Mouse (Mus musculus) activated CD4-positive, CD25-positive, alpha-beta regulatory T cell, adult 4 months (primary cell): ENCODE measurements around the gene Coasy. TPM values are rescaled to one million over a fixed set of nuclear protein-coding genes. Genes with fewer than 3 reads are reported as not detected.
"Not testable (repeated sequence)": the region's sequence is repeated elsewhere in the genome, so short reads cannot be mapped to it uniquely, and the experiment has no call there.

ENCODE experiments used
- ATAC-seq: one replicate; pipeline ENCODE4 v1.8.0; 2017
- polyA plus RNA-seq, 2 experiments: library from polyadenylated mRNA; unstranded; fragments of 100-300 nt; shearing (Covaris generic); gene quantifications; one replicate each; pipeline ENCODE4 v1.2.1; 2017

Gene Coasy
- polyA plus RNA-seq, 2 experiments from 2014 or later, result 17.9 to 22.1 TPM

DNA sequence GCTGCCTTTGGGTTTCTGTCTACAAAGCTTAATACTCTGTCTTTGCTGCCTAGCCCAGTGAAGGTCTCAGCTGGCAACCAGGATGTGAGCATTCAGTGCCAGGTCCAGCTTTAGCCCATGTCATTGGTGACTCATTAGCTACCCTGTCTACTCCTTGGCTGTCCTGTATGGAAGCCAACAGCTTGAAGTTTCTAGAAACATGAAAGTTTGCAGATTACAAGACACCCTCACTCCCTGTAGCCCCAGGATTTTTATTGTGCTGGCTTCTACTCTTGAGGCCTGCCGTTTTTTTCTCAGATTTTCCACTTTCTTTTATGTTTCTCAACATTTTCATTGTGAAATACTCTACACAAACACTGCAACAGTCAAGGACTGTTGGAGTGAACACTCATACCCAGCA lies 7.6 kb downstream of the Coasy start:
- ATAC-seq, result no peak

- no peak for ATAC-seq
Measured at GRCm38 (mm10) chr11:101094930-101095313, 12.6 kb downstream of the Coasy start.

- peak; percentile 86 for ATAC-seq
Measured at GRCm38 (mm10) chr11:101095314-101096024, 13.1 kb downstream of the Coasy start, which contains the start of gene Psmc3ip. Gene Psmc3ip (minus strand): TSS chr11:101095436.

GRCm38 (mm10) chr11:101098231-101098630 lies 15.9 kb downstream of the Coasy start:
- ATAC-seq, result no peak

DNA sequence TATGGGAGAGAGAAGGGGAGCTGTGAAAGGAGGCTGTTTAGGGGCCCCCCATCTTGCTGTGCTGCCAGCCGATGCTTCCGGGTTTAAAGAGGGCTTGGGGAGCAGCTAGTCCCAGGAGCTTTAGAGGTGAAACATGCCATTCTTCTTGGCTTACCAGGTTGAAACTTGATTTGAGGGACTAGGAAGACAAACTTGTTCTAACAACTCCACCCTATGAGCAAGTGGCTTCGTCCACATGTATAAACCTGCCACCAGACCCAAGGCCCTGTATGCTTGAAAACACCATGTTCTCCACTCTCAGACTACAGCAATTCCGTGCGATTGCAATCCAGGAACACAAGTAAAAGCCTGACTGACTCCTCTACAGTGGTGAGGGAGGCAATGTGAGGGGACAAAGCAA lies 20.6 kb downstream of the Coasy start:
- ATAC-seq, result no peak

GRCm38 (mm10) chr11:101109351-101109750 lies 27.0 kb downstream of the Coasy start:
- ATAC-seq, result no peak

- no peak for ATAC-seq
Measured at GRCm38 (mm10) chr11:101110708-101111107, 28.3 kb downstream of the Coasy start.

GRCm38 (mm10) chr11:101111178-101111577 lies 28.8 kb downstream of the Coasy start:
- ATAC-seq, result no peak

DNA sequence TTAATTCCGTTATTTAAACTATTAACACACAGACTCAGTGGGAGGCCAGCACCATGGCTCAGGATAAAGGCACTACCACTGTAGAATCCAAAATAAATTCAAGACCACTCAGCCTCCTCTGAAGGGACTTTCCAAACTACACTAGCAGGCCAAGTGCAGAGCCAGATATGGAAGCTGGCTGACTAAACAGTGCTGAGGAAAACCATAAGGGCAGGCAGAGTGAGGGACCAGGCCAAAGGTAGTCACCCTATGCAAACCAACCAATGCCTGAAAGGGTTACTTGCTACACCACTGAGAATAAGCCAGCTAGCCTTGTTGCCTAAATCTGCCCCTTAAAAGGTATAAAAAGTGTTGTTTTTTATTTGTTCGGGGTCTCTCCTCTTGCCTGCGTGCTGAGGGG lies 29.8 kb downstream of the Coasy start:
- ATAC-seq, result no peak

DNA sequence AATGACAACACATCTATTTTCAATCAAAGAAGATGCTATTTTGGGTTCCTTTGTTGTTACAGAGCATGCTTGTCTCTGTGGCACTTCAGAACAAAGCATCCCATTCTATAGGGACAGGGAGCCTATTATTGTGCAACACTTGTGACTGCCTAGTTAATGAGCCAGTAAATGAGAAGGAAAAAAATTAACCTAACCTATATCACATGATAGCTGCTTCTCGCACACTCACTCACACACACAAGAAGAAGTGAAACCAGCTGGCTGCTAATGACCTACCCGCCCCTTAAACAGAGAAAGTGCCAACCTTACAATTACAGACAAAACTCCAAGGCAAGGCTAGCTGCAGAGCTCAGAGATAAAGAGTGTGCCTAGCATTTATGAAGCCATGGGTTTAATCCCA lies 33.2 kb downstream of the Coasy start:
- ATAC-seq, result no peak

DNA sequence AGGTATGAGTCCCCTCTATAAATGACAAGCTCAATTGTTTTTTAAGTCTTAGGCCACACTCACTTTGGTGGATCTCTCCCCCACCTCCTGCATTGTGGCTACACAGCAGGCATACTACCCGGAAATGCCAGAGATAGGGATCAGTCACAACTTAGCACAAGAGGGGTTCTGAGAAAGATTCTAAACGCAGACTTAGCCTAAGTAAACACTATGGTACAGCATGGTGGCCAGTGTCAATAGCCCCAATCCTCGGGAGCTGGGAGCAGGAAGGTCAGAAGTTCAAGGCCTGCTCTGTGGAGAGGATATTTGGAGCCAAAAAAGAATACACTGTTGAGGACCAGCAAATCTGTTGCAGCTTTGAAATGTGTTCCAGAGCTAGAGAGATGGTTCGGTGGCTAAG lies 35.7 kb downstream of the Coasy start:
- ATAC-seq, result no peak

GRCm38 (mm10) chr11:101119131-101119760 lies 36.9 kb downstream of the Coasy start:
- peak; percentile 37 for ATAC-seq

- ATAC-seq, result peak; percentile 86
Measured at GRCm38 (mm10) chr11:101119761-101120544, 37.6 kb downstream of the Coasy start, which contains the start of the genes Retreg3 and Tubg1. Gene Retreg3 (minus strand): TSS chr11:101119893. Gene Tubg1 (plus strand): TSS chr11:101119938.

- ATAC-seq, result no peak
Measured at GRCm38 (mm10) chr11:101120545-101121188, 38.3 kb downstream of the Coasy start.

DNA sequence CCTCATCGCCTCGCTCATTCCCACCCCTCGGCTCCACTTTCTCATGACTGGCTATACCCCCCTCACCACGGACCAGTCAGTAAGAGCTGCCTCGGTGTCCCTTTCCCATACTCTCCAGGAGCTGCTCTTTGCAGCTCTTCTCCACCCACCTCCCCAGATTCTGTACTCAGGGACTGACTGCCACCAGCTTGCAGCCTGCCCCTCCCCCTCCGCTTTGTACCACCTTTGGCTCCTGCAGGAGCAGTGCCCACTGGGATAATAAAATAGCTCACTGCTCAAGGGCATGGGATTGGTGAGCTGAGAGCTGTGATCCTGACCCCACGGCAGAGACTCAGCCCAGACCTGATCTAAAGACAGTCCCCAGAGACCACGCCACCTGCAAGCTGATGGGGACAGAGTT lies 42.1 kb downstream of the Coasy start:
- ATAC-seq, result not testable (repeated sequence)

GRCm38 (mm10) chr11:101125008-101125407 lies 42.6 kb downstream of the Coasy start:
- ATAC-seq, result not testable (repeated sequence)

GRCm38 (mm10) chr11:101127075-101127474 lies 44.7 kb downstream of the Coasy start:
- no peak for ATAC-seq

- ATAC-seq, result no peak
Measured at GRCm38 (mm10) chr11:101128996-101129577, 46.7 kb downstream of the Coasy start.

DNA sequence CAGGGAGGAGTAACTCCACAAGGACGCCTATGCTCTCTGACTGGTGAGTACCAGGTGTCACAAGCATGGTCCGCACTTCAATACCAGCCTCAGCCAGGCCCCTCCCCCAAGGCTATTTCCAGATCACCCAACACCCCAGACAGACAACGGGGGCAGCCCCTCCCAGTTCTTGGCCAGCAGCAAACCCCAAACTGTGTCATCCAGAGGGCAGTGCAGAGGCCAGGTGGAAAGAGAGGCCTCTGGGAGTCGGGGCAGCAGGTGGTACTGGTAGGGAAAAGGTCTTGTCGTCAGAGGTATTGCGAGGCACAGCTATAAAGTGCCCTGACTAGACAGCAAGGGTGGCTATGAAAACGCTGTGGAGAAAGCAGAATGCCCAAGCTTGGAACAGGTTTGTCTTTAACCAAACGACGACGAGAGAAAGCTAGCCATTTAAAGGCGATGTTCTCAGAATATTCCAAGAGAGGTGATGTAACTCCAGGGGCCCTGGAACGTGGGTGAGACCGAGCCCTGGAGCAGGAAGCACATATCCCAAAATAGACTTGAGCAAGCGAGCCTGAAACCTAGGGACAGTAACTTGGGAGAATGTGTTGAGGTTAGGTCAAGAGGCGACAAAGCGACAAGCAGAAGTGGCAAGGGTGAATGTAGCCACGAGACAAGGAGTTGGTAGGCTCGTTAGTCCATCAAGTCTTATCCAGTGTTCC lies 47.8 kb downstream of the Coasy start:
- no peak for ATAC-seq

- ATAC-seq, result no peak
Measured at GRCm38 (mm10) chr11:101131187-101131586, 48.8 kb downstream of the Coasy start.

GRCm38 (mm10) chr11:101131701-101132100 lies 49.3 kb downstream of the Coasy start:
- no peak for ATAC-seq

GRCm38 (mm10) chr11:101133037-101133436 lies 50.7 kb downstream of the Coasy start:
- ATAC-seq, result no peak
